Mouse (Mus musculus) embryonic facial prominence, embryonic 11.5 days (tissue): ENCODE data around the gene Cobll1. TPM values are rescaled to one million over a fixed set of nuclear protein-coding genes. Genes with fewer than 3 reads are reported as not detected.

Experiments
- ATAC-seq: fragments of 200-750 bp; cut with Nextera tagmentation; replicated peaks from 2 replicates; pipeline ENCODE4 v1.8.0; 2017; ENCODE audit warnings: low read depth; ENCODE audit not compliant: insufficient number of reproducible peaks, low FRiP score, low TSS enrichment
- DNase-seq: peaks from one replicate; pipeline ENCODE4 v3.0.0-alpha.2; 2015; ENCODE audit warnings: low spot score
- H3K27ac ChIP-seq: fragments of 300-500 bp; sonication (generic); replicated peaks from 2 replicates; pipeline ENCODE4 v1.5.1; 2014; ENCODE audit warnings: mild to moderate bottlenecking, low read depth, low read length, control low read depth
- H3K27me3 ChIP-seq: fragments of 300-500 bp; sonication (generic); 2 replicates; pipeline ENCODE4 v1.6.1; 2014; ENCODE audit warnings: mild to moderate bottlenecking, low read length, moderate library complexity, mixed read lengths; ENCODE audit not compliant: control insufficient read depth, insufficient read depth
- H3K36me3 ChIP-seq: fragments of 300-500 bp; sonication (generic); replicated peaks from 2 replicates; pipeline ENCODE4 v1.6.1; 2014; ENCODE audit warnings: low read depth, mild to moderate bottlenecking, low read length, moderate library complexity, mixed read lengths; ENCODE audit not compliant: control insufficient read depth, insufficient read depth
- H3K4me1 ChIP-seq: fragments of 300-500 bp; sonication (generic); 2 replicates; pipeline ENCODE4 v1.6.1; 2014; ENCODE audit warnings: low read length, mixed read lengths; ENCODE audit not compliant: control insufficient read depth, insufficient read depth
- H3K4me2 ChIP-seq: fragments of 300-500 bp; sonication (generic); 2 replicates; pipeline ENCODE4 v1.6.1; 2014; ENCODE audit warnings: low read depth, mild to moderate bottlenecking, control low read depth, low read length, moderate library complexity
- H3K4me3 ChIP-seq: fragments of 300-500 bp; sonication (generic); 2 replicates; pipeline ENCODE4 v1.5.1; 2014; ENCODE audit warnings: low read depth, low read length, control low read depth
- H3K9ac ChIP-seq: fragments of 300-500 bp; sonication (generic); replicated peaks from 2 replicates; pipeline ENCODE4 v1.6.1; 2014; ENCODE audit warnings: mild to moderate bottlenecking, control low read depth, low read length
- H3K9me3 ChIP-seq: fragments of 300-500 bp; sonication (generic); replicated peaks from 2 replicates; pipeline ENCODE4 v1.6.1; 2016; ENCODE audit warnings: mild to moderate bottlenecking, low read length, inconsistent platforms, mixed read lengths; ENCODE audit not compliant: control insufficient read depth
- WGBS: fragments of 180-500 bp; shearing (Covaris S2); extraction: QIAGEN DNeasy Blood & Tissue Kit; methylation state at CpG from one replicate; pipeline ENCODE4 v1.1.7; 2014; 5-methylcytosine and 5-hydroxymethylcytosine counted together
- polyA plus RNA-seq: library from polyadenylated mRNA; unstranded; fragments of >200 nt; fragmentation: Nextera tagmentation; extraction: Ambion mirVana; gene quantifications from 2 replicates; pipeline ENCODE4 v1.2.1, GENCODE M21; 2014

The Cobll1 gene
- polyA plus RNA-seq, 1 experiment from 2014 or later = 2.2 TPM

DNA sequence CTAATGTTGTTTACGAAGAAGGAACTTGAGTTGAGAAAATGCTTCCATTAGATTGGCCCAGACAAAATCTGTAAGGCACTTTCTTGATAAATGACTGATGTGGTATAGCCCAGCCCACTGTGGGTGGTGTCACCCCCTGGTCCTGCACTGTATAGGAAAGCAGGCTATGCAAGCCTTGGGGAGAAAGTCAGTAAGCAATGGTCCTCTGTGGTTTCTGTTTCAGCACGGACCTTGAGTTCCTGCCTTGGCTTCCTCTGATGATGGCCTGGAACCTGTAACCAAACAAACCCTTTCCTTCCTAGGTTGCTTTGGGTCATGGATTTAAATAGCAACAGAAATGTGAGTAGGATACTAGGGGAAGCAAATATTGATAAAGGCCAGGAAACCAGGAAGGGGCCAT lies 148.2 kb downstream of the Cobll1 start:
- Histone ChIP-seq H3K9me3 (no peaks in the 10 kb centered on the region), H3K27me3 (no peaks in the 10 kb centered on the region), H3K4me3 (no peak overlapping the region), H3K36me3 (no peaks in the 10 kb centered on the region), H3K4me1 (no peaks in the 10 kb centered on the region), H3K27ac (no peak overlapping the region), H3K4me2 (no peak overlapping the region), H3K9ac (no peak overlapping the region)
- no peak for DNase-seq
- 78% methylated on average over 2 of the region's 2 CpGs for WGBS
- ATAC-seq = no peak

GRCm38 (mm10) chr2:65087197-65087596 lies 152.0 kb downstream of the Cobll1 start:
- H3K4me1 ChIP-seq = no peaks in the 10 kb centered on the region
- H3K27ac ChIP-seq = no peak overlapping the region
- H3K4me2 ChIP-seq = no peak overlapping the region
- H3K27me3 ChIP-seq = no peaks in the 10 kb centered on the region
- no peak overlapping the region for H3K4me3 ChIP-seq
- no peak overlapping the region for H3K9ac ChIP-seq
- DNase-seq (no peak), ATAC-seq (no peak)
- no peaks in the 10 kb centered on the region for H3K9me3 ChIP-seq
- no peaks in the 10 kb centered on the region for H3K36me3 ChIP-seq
- 77% methylated on average over 3 of the region's 3 CpGs for WGBS

- H3K36me3 ChIP-seq = no peaks in the 10 kb centered on the region
- no peak overlapping the region for H3K4me3 ChIP-seq
- H3K4me1 ChIP-seq = no peaks in the 10 kb centered on the region
- no peaks in the 10 kb centered on the region for H3K27me3 ChIP-seq
- H3K9me3 ChIP-seq = no peaks in the 10 kb centered on the region
- no peak overlapping the region for H3K27ac ChIP-seq
- ATAC-seq (no peak), DNase-seq (no peak)
- no peak overlapping the region for H3K9ac ChIP-seq
- H3K4me2 ChIP-seq = no peak overlapping the region
Measured at GRCm38 (mm10) chr2:65083411-65083810, 155.8 kb downstream of the Cobll1 start.

DNA sequence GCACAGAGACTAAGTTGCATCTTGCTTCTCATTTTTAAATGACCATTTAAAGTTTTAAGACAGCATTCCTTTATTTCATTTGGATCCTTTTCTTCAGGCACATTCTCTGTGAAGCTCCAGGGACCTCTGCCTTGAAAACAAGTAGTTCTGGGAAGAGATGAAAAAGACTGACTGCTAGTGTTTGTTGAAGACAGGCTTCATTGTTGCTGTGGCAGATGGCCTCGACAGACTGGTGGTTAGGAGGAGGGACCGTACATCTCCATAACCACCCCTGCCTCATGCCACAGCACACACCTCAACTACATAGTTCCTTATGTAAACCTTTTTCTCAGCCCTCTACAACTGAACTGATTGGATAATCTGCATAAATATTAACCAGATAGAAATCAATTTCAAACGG lies 161.7 kb downstream of the Cobll1 start:
- no peak overlapping the region for H3K27ac ChIP-seq
- no peaks in the 10 kb centered on the region for H3K27me3 ChIP-seq
- no peak overlapping the region for H3K4me3 ChIP-seq
- H3K9ac ChIP-seq = no peak overlapping the region
- WGBS = 53% methylated on average over 3 of the region's 3 CpGs
- no peaks in the 10 kb centered on the region for H3K9me3 ChIP-seq
- ATAC-seq (no peak), DNase-seq (no peak)
- no peaks in the 10 kb centered on the region for H3K4me1 ChIP-seq
- H3K4me2 ChIP-seq = no peak overlapping the region
- H3K36me3 ChIP-seq = no peaks in the 10 kb centered on the region

GRCm38 (mm10) chr2:65075840-65076239 lies 163.4 kb downstream of the Cobll1 start:
- Histone ChIP-seq H3K9me3 (no peaks in the 10 kb centered on the region), H3K27ac (no peak overlapping the region), H3K4me1 (no peaks in the 10 kb centered on the region), H3K4me2 (no peak overlapping the region), H3K9ac (no peak overlapping the region), H3K36me3 (no peaks in the 10 kb centered on the region), H3K27me3 (no peaks in the 10 kb centered on the region), H3K4me3 (no peak overlapping the region)
- 91% methylated on average over 5 of the region's 5 CpGs for WGBS
- no peak for DNase-seq
- ATAC-seq = no peak

DNA sequence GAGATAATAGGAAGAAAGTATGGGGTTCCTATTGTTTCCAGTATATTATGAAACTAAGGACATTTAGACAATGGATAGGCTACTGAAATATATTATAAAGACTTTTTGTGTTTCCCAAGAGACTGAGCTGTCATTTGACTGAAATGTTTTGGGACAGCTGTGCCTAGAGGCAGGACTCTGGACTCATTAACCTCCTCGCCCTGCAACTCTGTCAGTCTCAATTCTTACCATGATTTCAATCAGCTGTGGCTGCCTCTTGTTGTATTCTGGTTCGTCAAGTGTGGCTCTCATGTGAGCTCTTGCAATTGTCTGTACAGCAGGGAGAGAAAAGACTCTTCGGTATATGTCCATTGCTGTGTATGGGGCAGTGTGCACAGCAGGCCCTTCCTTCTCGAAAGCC lies 163.8 kb downstream of the Cobll1 start:
- no peak for ATAC-seq
- Histone ChIP-seq H3K9ac (no peak overlapping the region), H3K9me3 (no peaks in the 10 kb centered on the region), H3K4me2 (no peak overlapping the region), H3K4me1 (no peaks in the 10 kb centered on the region), H3K27ac (no peak overlapping the region), H3K27me3 (no peaks in the 10 kb centered on the region), H3K36me3 (no peaks in the 10 kb centered on the region), H3K4me3 (no peak overlapping the region)
- no peak for DNase-seq
- 58% methylated on average over 4 of the region's 4 CpGs for WGBS

- Histone ChIP-seq H3K9ac (no peak overlapping the region), H3K4me1 (no peaks in the 10 kb centered on the region), H3K9me3 (no peaks in the 10 kb centered on the region), H3K4me3 (no peak overlapping the region), H3K4me2 (no peak overlapping the region), H3K27ac (no peak overlapping the region), H3K36me3 (no peaks in the 10 kb centered on the region), H3K27me3 (no peaks in the 10 kb centered on the region)
- 84% methylated on average over 3 of the region's 3 CpGs for WGBS
- ATAC-seq (no peak), DNase-seq (no peak)
Measured at GRCm38 (mm10) chr2:65072205-65072604, 167.0 kb downstream of the Cobll1 start.

DNA sequence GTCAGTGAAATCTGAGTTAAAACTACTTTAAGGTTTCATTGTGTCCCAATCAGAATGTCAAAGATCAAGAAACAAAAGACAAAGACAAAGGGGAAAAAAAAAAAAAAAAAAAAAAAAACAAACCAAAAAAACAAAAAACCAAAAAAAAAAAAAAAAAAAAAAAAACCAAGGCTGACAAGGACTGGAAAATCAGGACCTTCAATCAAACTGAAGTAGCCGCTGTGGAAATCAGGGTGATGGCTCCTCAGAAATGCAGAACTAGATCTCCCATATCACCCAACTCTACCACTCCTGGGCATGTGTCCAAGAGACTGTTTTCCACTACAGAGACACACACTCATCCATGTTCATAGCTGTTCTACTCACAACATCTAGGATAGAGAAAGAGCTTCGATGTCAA lies 185.4 kb downstream of the Cobll1 start:
- Histone ChIP-seq H3K4me2 (no peak overlapping the region), H3K9me3 (no peaks in the 10 kb centered on the region), H3K36me3 (no peaks in the 10 kb centered on the region), H3K4me3 (no peak overlapping the region), H3K27ac (no peak overlapping the region), H3K27me3 (no peaks in the 10 kb centered on the region), H3K4me1 (no peaks in the 10 kb centered on the region), H3K9ac (no peak overlapping the region)
- WGBS = 91% methylated on average over 2 of the region's 2 CpGs
- ATAC-seq (no peak), DNase-seq (no peak)
